Mouse (Mus musculus) layer of hippocampus, adult 9-10 months (tissue): ENCODE measurements at regions not wholly inside any gene's neighbourhood (a gene's known extent, or its start where the extent isn't known, plus 50 kb on each side); places are given as distances from the start of the nearest gene placed in this dataset.

Source experiments
- DNase-seq: peaks from one replicate; pipeline ENCODE4 v3.0.0; 2022; ENCODE audit warnings: low spot score

- DNase-seq: no peak
These were observed 80.6 kb upstream of the Slc7a11 start for GRCm38 (mm10) chr3:50524006-50524405.

- no peak for DNase-seq
These were observed 63.8 kb upstream of the Slc7a11 start for GRCm38 (mm10) chr3:50507211-50507610.
